Mouse (Mus musculus) right cerebral cortex, adult 2 months (tissue): ENCODE data around the gene Fcgrt.

Source experiments
- DNase-seq, 2 experiments: peaks; one replicate each; pipeline ENCODE4 v3.0.0; 2021 to 2022; ENCODE audit warnings: low spot score in 2 of 2

Gene Fcgrt

GRCm38 (mm10) chr7:45083300-45083890 is 20.3 kb downstream of the Fcgrt start:
- no peak for DNase-seq

- DNase-seq = no peak
Measured at GRCm38 (mm10) chr7:45082401-45083299, 21.0 kb downstream of the Fcgrt start.

GRCm38 (mm10) chr7:45081016-45081415 is 22.6 kb downstream of the Fcgrt start:
- DNase-seq = no peak

- peak; percentile 95 for DNase-seq
Measured at GRCm38 (mm10) chr7:45079856-45080255, 23.8 kb downstream of the Fcgrt start.

GRCm38 (mm10) chr7:45078513-45078912 is 25.1 kb downstream of the Fcgrt start:
- DNase-seq = peak; percentile 70

GRCm38 (mm10) chr7:45077829-45078228 is 25.8 kb downstream of the Fcgrt start:
- no peak for DNase-seq

GRCm38 (mm10) chr7:45077322-45077721 is 26.3 kb downstream of the Fcgrt start:
- DNase-seq = no peak

- DNase-seq = no peak
Measured at GRCm38 (mm10) chr7:45076501-45076900, 27.1 kb downstream of the Fcgrt start.

GRCm38 (mm10) chr7:45075405-45075804 is 28.2 kb downstream of the Fcgrt start:
- DNase-seq = no peak

- no peak for DNase-seq
Measured at GRCm38 (mm10) chr7:45073949-45074348, 29.7 kb downstream of the Fcgrt start.

GRCm38 (mm10) chr7:45073171-45073707 is 30.4 kb downstream of the Fcgrt start:
- no peak for DNase-seq

GRCm38 (mm10) chr7:45072230-45072629 is 31.4 kb downstream of the Fcgrt start:
- no peak for DNase-seq

- no peak for DNase-seq
Measured at GRCm38 (mm10) chr7:45069671-45070070, 34.0 kb downstream of the Fcgrt start.

- DNase-seq = peak in 1 of 2 experiments; percentile 32
Measured at GRCm38 (mm10) chr7:45068000-45068318, 35.7 kb downstream of the Fcgrt start.

- no peak for DNase-seq
Measured at GRCm38 (mm10) chr7:45067190-45067999, 36.3 kb downstream of the Fcgrt start.

- peak; percentile 96 to 98 for DNase-seq
Measured at GRCm38 (mm10) chr7:45062239-45062835, 41.3 kb downstream of the Fcgrt start, which contains the start of the genes Nosip and Prrg2. Gene Nosip, plus strand, starts transcription at chr7:45062429. Gene Prrg2, minus strand, starts transcription at chr7:45062677.

GRCm38 (mm10) chr7:45061532-45062075 is 42.0 kb downstream of the Fcgrt start:
- no peak for DNase-seq

- DNase-seq = no peak
Measured at GRCm38 (mm10) chr7:45060632-45061122, 43.0 kb downstream of the Fcgrt start.

GRCm38 (mm10) chr7:45058607-45059571 is 44.8 kb downstream of the Fcgrt start:
- peak in 1 of 2 experiments; percentile 49 for DNase-seq

GRCm38 (mm10) chr7:45056972-45057348 is 46.7 kb downstream of the Fcgrt start:
- no peak for DNase-seq
